Mouse (Mus musculus) adrenal gland, adult 10 weeks (tissue): Measurements from ENCODE around the gene Cdt1. TPM values are rescaled to one million over a fixed set of nuclear protein-coding genes. Genes with fewer than 3 reads are reported as not detected.

Experiments used
- polyA plus RNA-seq: library from polyadenylated mRNA; stranded (reverse); fragments of 350-450 nt; fragmentation: Illumina TruSeq; extraction: RNeasy Lipid Tissue Mini Kit (QIAGEN cat#74804); gene quantifications from one replicate; pipeline ENCODE4 v1.2.3, GENCODE M21; 2014; ENCODE audit warnings: low read depth, low replicate concordance

The Cdt1 gene
- 0.35 TPM for polyA plus RNA-seq

GRCm38 (mm10) chr8:122567361-122568108, at the start of gene Cdt1:
Gene Cdt1 (plus strand): TSS chr8:122568015.

GRCm38 (mm10) chr8:122551265-122552051, 16.4 kb upstream of the Cdt1 start, which contains the start of gene Piezo1:
Gene Piezo1 (minus strand): TSS chr8:122551329.

GRCm38 (mm10) chr8:122576648-122577022, 8.8 kb downstream of the Cdt1 start, which contains the start of gene Aprt:
Gene Aprt (minus strand): TSS chr8:122576909.

GRCm38 (mm10) chr8:122611295-122612133, 43.7 kb downstream of the Cdt1 start, which contains the start of the genes Galns and Trappc2l:
Gene Galns (minus strand): TSS chr8:122611463.
Gene Trappc2l (plus strand): TSS chr8:122611640.

GRCm38 (mm10) chr8:122622727-122623126, 54.9 kb downstream of the Cdt1 start, which contains the start of gene Pabpn1l:
Gene Pabpn1l (minus strand): TSS chr8:122622739.

Other genes starting within 250 kb of the Cdt1 start
- not detected for gene Trhr2, start 207.3 kb upstream of the Cdt1 start, polyA plus RNA-seq
- gene Zc3h18, start 191.4 kb upstream of the Cdt1 start, polyA plus RNA-seq: 13.2 TPM
- not detected for gene Il17c, start 146.0 kb upstream of the Cdt1 start, polyA plus RNA-seq
- gene Cyba, start 135.1 kb upstream of the Cdt1 start, polyA plus RNA-seq: not detected
- not detected for gene Mvd, start 124.6 kb upstream of the Cdt1 start, polyA plus RNA-seq
- gene Snai3, start 107.3 kb upstream of the Cdt1 start, polyA plus RNA-seq: not detected
- gene Rnf166, start 92.0 kb upstream of the Cdt1 start, polyA plus RNA-seq: 25.4 TPM
- gene Ctu2, start 91.9 kb upstream of the Cdt1 start, polyA plus RNA-seq: not detected
- 0.52 TPM for gene Piezo1, start 16.7 kb upstream of the Cdt1 start, polyA plus RNA-seq
- not detected for gene Aprt, start 8.9 kb downstream of the Cdt1 start, polyA plus RNA-seq
- 0.93 TPM for gene Galns, start 43.4 kb downstream of the Cdt1 start, polyA plus RNA-seq
- gene Trappc2l, start 43.6 kb downstream of the Cdt1 start, polyA plus RNA-seq: 5.4 TPM
- gene Pabpn1l, start 54.7 kb downstream of the Cdt1 start, polyA plus RNA-seq: not detected
- gene Cbfa2t3, start 131.1 kb downstream of the Cdt1 start, polyA plus RNA-seq: 2.3 TPM
- 1.2 TPM for gene Acsf3, start 207.5 kb downstream of the Cdt1 start, polyA plus RNA-seq